Mouse (Mus musculus) heart, postnatal 0 days (tissue): ENCODE data around the gene Zmpste24.

Experiments used
- CTCF ChIP-seq: IDR thresholded peaks from 2 replicates; pipeline ENCODE4 v1.5.1; 2016; ENCODE audit warnings: antibody characterized with exemption, control low read depth, low read depth
- EP300 ChIP-seq: IDR thresholded peaks from 2 replicates; pipeline ENCODE4 v1.6.1; 2016; ENCODE audit warnings: antibody characterized with exemption, low read depth

- TF ChIP-seq CTCF: no peak
- TF ChIP-seq EP300: no peak
Observed at GRCm38 (mm10) chr4:121065336-121065735, 32.7 kb downstream of the Zmpste24 start.
